Mouse (Mus musculus): ENCODE data around the gene 4930578C19Rik. TPM values are rescaled to one million over a fixed set of nuclear protein-coding genes. Genes with fewer than 3 reads are reported as not detected.
"Not testable (repeated sequence)": the region's sequence is repeated elsewhere in the genome, so short reads cannot be mapped to it uniquely, and the experiment has no call there.

The 4930578C19Rik gene
- polyA plus RNA-seq, 1 experiment from 2014 or later, result 0.79 TPM

GRCm38 (mm10) chrX:18396700-18397099 lies 64.5 kb downstream of the 4930578C19Rik start:
- no peak for ATAC-seq (replicated peaks; ENCODE audit: low FRiP score, low read depth)
- Histone ChIP-seq H3K27ac (no peak overlapping the region), H3K9ac (ENCODE audit: low read depth, low read length) (no peak overlapping the region), H3K4me1 (replicated peaks; ENCODE audit: insufficient read depth, low read length) (no peaks in the 10 kb centered on the region), H3K36me3 (ENCODE audit: insufficient read depth, low read length) (no peaks in the 10 kb centered on the region), H3K27me3 (ENCODE audit: insufficient read depth, low read length) (no peaks in the 10 kb centered on the region), H3K4me2 (ENCODE audit: low read length) (no peak overlapping the region), H3K9me3 (replicated peaks; ENCODE audit: low read length) (no peaks in the 10 kb centered on the region), H3K4me3 (replicated peaks; ENCODE audit: low read depth, low read length) (no peak overlapping the region)
- TF ChIP-seq CTCF (IDR thresholded peaks at IDR 0.05; ENCODE audit: low read depth), result no peak
- no peak for DNase-seq (ENCODE audit: low spot score)
- 89% methylated on average over 2 of the region's 2 CpGs for WGBS

GRCm38 (mm10) chrX:18384181-18384580 lies 77.0 kb downstream of the 4930578C19Rik start:
- WGBS, result 77% methylated on average over 5 of the region's 5 CpGs
- H3K4me1 ChIP-seq (replicated peaks; ENCODE audit: insufficient read depth, low read length); H3K27ac ChIP-seq; H3K9ac ChIP-seq (ENCODE audit: low read depth, low read length); H3K36me3 ChIP-seq (ENCODE audit: insufficient read depth, low read length); DNase-seq (ENCODE audit: low spot score); H3K4me2 ChIP-seq (ENCODE audit: low read length); ATAC-seq (replicated peaks; ENCODE audit: low FRiP score, low read depth); H3K9me3 ChIP-seq (replicated peaks; ENCODE audit: low read length); H3K4me3 ChIP-seq (replicated peaks; ENCODE audit: low read depth, low read length); H3K27me3 ChIP-seq (ENCODE audit: insufficient read depth, low read length): not testable (repeated sequence)
